Mouse (Mus musculus) yolk sac, embryonic 10.5 days (tissue): ENCODE measurements around the gene Ppfibp2.

Source experiments
- DNase-seq: peaks from one replicate; pipeline ENCODE4 v3.0.0-alpha.2; 2017; ENCODE audit warnings: low spot score

The Ppfibp2 gene

GRCm38 (mm10) chr7:107618028-107618992 lies 23.3 kb downstream of the Ppfibp2 start:
- no peak for DNase-seq

- DNase-seq: no peak
These were observed 24.2 kb downstream of the Ppfibp2 start for GRCm38 (mm10) chr7:107619225-107619624.

GRCm38 (mm10) chr7:107620137-107620536 lies 25.1 kb downstream of the Ppfibp2 start:
- DNase-seq: no peak

GRCm38 (mm10) chr7:107624432-107624831 lies 29.4 kb downstream of the Ppfibp2 start:
- DNase-seq: peak; percentile 36

GRCm38 (mm10) chr7:107625061-107625460 lies 30.1 kb downstream of the Ppfibp2 start, which contains the start of gene 5330417H12Rik:
Gene 5330417H12Rik, minus strand, starts transcription at chr7:107625161.
- DNase-seq: no peak

GRCm38 (mm10) chr7:107625781-107626180 lies 30.8 kb downstream of the Ppfibp2 start:
- no peak for DNase-seq

- no peak for DNase-seq
These were observed 33.4 kb downstream of the Ppfibp2 start for GRCm38 (mm10) chr7:107628383-107628782.

GRCm38 (mm10) chr7:107633201-107633600 lies 38.2 kb downstream of the Ppfibp2 start:
- no peak for DNase-seq

GRCm38 (mm10) chr7:107637398-107637797 lies 42.4 kb downstream of the Ppfibp2 start:
- DNase-seq: no peak

- no peak for DNase-seq
These were observed 43.0 kb downstream of the Ppfibp2 start for GRCm38 (mm10) chr7:107638026-107638425.

GRCm38 (mm10) chr7:107642586-107643275 lies 47.7 kb downstream of the Ppfibp2 start:
- DNase-seq: no peak

GRCm38 (mm10) chr7:107644987-107645386 lies 50.0 kb downstream of the Ppfibp2 start:
- no peak for DNase-seq

GRCm38 (mm10) chr7:107648937-107649688 lies 54.1 kb downstream of the Ppfibp2 start:
- no peak for DNase-seq

- DNase-seq: no peak
These were observed 55.0 kb downstream of the Ppfibp2 start for GRCm38 (mm10) chr7:107649990-107650389.

GRCm38 (mm10) chr7:107651821-107652220 lies 56.8 kb downstream of the Ppfibp2 start:
- no peak for DNase-seq

- DNase-seq: no peak
These were observed 61.4 kb downstream of the Ppfibp2 start for GRCm38 (mm10) chr7:107656451-107656850.

- DNase-seq: no peak
These were observed 64.3 kb downstream of the Ppfibp2 start for GRCm38 (mm10) chr7:107659186-107659918.

GRCm38 (mm10) chr7:107661189-107661842 lies 66.3 kb downstream of the Ppfibp2 start:
- DNase-seq: peak; percentile 83

GRCm38 (mm10) chr7:107661843-107662281 lies 66.9 kb downstream of the Ppfibp2 start:
- no peak for DNase-seq

- no peak for DNase-seq
These were observed 68.6 kb downstream of the Ppfibp2 start for GRCm38 (mm10) chr7:107663621-107664020.
